Mouse (Mus musculus): ENCODE data around the gene Fam171a1. TPM values are rescaled to one million over a fixed set of nuclear protein-coding genes. Genes with fewer than 3 reads are reported as not detected.

Gene Fam171a1
- polyA plus RNA-seq, 1 experiment from 2014 or later: 41.4 TPM

DNA sequence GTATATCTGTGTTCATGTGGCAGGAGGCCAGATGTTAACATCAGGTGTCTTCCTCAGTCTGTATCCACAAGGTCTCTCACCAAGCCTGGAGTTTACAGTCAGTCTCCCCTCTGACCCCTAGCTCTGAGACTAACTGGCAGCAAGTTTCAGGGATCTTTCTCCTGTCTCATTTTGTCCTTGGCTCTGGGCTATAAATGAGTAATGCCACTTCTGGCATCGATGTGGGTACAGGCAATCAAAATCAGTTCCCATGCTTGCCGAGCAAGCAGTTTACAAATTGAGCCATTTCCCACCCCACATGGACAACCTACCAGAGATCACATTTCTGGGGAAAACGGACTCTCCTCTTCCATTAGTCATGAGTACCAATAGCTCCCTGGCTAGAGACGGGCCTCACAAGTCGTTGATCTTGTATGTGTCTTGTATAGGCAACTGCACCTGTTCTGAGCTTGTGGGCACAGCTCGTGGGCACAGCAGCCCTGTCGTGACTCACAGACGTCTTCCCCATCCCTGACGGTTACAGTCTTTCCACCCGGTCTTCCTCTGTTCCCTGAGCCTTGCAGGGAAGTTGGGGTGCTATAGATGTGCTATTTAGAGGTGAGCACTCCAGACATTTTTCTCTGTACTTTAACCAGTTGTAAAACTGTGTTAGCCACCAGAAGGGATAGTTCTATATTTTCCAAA is 43.8 kb downstream of the Fam171a1 start:
- Histone ChIP-seq H3K27ac (ENCODE audit: low read depth, low read length) (no peak overlapping the region), H3K27me3 (ENCODE audit: control insufficient read depth, insufficient read depth, low read length) (no peaks in the 10 kb centered on the region), H3K9ac (ENCODE audit: low read depth, low read length) (no peak overlapping the region), H3K36me3 (ENCODE audit: control insufficient read depth, insufficient read depth, low read length) (no peaks in the 10 kb centered on the region), H3K9me3 (ENCODE audit: control insufficient read depth, low read length) (no peaks in the 10 kb centered on the region), H3K4me1 (replicated peaks; ENCODE audit: control insufficient read depth, insufficient read depth, low read length) (no peaks in the 10 kb centered on the region), H3K4me2 (replicated peaks; ENCODE audit: low read depth, low read length) (no peak overlapping the region), H3K4me3 (ENCODE audit: low read depth, low read length) (no peak overlapping the region)
- no peak for ATAC-seq (ENCODE audit: low FRiP score)
- 83% methylated on average over 10 of the region's 10 CpGs for WGBS
- DNase-seq (ENCODE audit: low spot score): no peak

GRCm38 (mm10) chr2:3158682-3159412 is 44.8 kb downstream of the Fam171a1 start:
- 86% methylated on average over 8 of the region's 8 CpGs for WGBS
- ATAC-seq (ENCODE audit: low FRiP score) (no peak), DNase-seq (ENCODE audit: low spot score) (no peak)
- Histone ChIP-seq H3K4me2 (replicated peaks; ENCODE audit: low read depth, low read length) (no peak overlapping the region), H3K4me3 (ENCODE audit: low read depth, low read length) (no peak overlapping the region), H3K9me3 (ENCODE audit: control insufficient read depth, low read length) (no peaks in the 10 kb centered on the region), H3K36me3 (ENCODE audit: control insufficient read depth, insufficient read depth, low read length) (no peaks in the 10 kb centered on the region), H3K27me3 (ENCODE audit: control insufficient read depth, insufficient read depth, low read length) (no peaks in the 10 kb centered on the region), H3K9ac (ENCODE audit: low read depth, low read length) (no peak overlapping the region), H3K27ac (ENCODE audit: low read depth, low read length) (no peak overlapping the region), H3K4me1 (replicated peaks; ENCODE audit: control insufficient read depth, insufficient read depth, low read length) (no peaks in the 10 kb centered on the region)

DNA sequence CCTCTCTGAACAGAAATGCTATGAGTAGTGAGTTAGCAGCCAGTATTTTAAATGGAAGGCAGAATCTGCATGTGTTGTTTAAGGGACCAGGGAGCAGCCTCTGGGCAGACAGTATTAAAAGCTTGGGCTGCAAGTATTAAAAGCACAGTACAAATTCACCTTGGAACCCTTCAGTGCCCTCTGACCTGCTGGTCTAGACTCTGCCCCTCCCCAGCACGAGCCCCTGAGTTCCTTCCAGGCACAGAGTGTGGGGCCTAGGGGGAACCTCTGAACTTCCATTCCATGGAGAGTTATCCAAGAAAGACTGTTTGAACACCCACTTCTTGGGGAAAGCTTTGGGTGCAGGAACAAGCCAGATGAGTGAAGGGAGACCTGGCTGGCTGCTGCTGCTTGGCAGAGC is 47.6 kb downstream of the Fam171a1 start:
- 81% methylated on average over 1 of the region's 1 CpGs for WGBS
- no peaks in the 10 kb centered on the region for H3K4me1 ChIP-seq (replicated peaks; ENCODE audit: control insufficient read depth, insufficient read depth, low read length)

DNA sequence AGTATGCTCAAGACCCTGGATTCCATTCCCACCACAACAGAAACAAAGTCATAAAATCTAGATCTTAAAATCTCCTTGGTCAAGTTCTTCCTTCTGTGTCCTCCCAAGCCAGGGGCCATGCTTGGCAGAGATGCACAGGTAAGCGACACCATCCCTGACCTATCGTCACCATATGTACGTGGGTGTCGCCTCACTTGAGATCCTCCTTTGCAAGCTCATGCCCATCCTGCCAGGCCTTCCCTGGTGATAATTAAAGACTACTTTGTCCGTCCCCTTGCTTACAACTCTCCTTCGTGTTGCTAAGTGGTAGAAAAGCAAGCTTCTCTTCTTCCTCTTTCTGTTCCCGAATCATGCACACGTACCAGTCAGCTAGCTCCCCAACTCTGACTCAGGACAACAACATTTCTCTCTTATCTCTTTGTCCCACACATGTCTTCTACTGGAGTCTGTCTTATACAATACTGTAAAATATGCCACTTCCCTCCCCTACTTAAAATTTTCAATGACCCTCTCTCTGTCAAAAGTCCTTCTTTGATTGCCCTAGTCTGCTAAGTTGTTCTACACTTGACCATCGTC is 49.6 kb downstream of the Fam171a1 start:
- no peak overlapping the region for H3K27ac ChIP-seq (ENCODE audit: low read depth, low read length)
- WGBS: 89% methylated on average over 9 of the region's 9 CpGs
- no peaks in the 10 kb centered on the region for H3K36me3 ChIP-seq (ENCODE audit: control insufficient read depth, insufficient read depth, low read length)
- no peak overlapping the region for H3K4me3 ChIP-seq (ENCODE audit: low read depth, low read length)
- H3K4me1 ChIP-seq (replicated peaks; ENCODE audit: control insufficient read depth, insufficient read depth, low read length): no peaks in the 10 kb centered on the region
- H3K9me3 ChIP-seq (ENCODE audit: control insufficient read depth, low read length): no peaks in the 10 kb centered on the region
- DNase-seq (ENCODE audit: low spot score) (no peak), ATAC-seq (ENCODE audit: low FRiP score) (no peak)
- no peaks in the 10 kb centered on the region for H3K27me3 ChIP-seq (ENCODE audit: control insufficient read depth, insufficient read depth, low read length)
- H3K9ac ChIP-seq (ENCODE audit: low read depth, low read length): no peak overlapping the region
- H3K4me2 ChIP-seq (replicated peaks; ENCODE audit: low read depth, low read length): no peak overlapping the region

More for the DNA sequence above, 47.6 kb downstream of the Fam171a1 start:
- Histone ChIP-seq H3K4me3 (ENCODE audit: low read depth, low read length) (no peak overlapping the region), H3K27me3 (ENCODE audit: control insufficient read depth, insufficient read depth, low read length) (no peaks in the 10 kb centered on the region), H3K4me2 (replicated peaks; ENCODE audit: low read depth, low read length) (no peak overlapping the region), H3K27ac (ENCODE audit: low read depth, low read length) (no peak overlapping the region), H3K9ac (ENCODE audit: low read depth, low read length) (no peak overlapping the region), H3K36me3 (ENCODE audit: control insufficient read depth, insufficient read depth, low read length) (no peaks in the 10 kb centered on the region), H3K9me3 (ENCODE audit: control insufficient read depth, low read length) (no peaks in the 10 kb centered on the region)
- no peak for ATAC-seq (ENCODE audit: low FRiP score)
- no peak for DNase-seq (ENCODE audit: low spot score)

- Histone ChIP-seq H3K36me3 (ENCODE audit: control insufficient read depth, insufficient read depth, low read length) (no peaks in the 10 kb centered on the region), H3K9me3 (ENCODE audit: control insufficient read depth, low read length) (no peaks in the 10 kb centered on the region), H3K27ac (ENCODE audit: low read depth, low read length) (no peak overlapping the region), H3K4me3 (ENCODE audit: low read depth, low read length) (no peak overlapping the region), H3K27me3 (ENCODE audit: control insufficient read depth, insufficient read depth, low read length) (no peaks in the 10 kb centered on the region), H3K4me1 (replicated peaks; ENCODE audit: control insufficient read depth, insufficient read depth, low read length) (no peaks in the 10 kb centered on the region), H3K4me2 (replicated peaks; ENCODE audit: low read depth, low read length) (no peak overlapping the region), H3K9ac (ENCODE audit: low read depth, low read length) (no peak overlapping the region)
- WGBS: 75% methylated on average over 8 of the region's 8 CpGs
- DNase-seq (ENCODE audit: low spot score) (no peak), ATAC-seq (ENCODE audit: low FRiP score) (no peak)
Measured at GRCm38 (mm10) chr2:3165037-3165600, 51.1 kb downstream of the Fam171a1 start.

DNA sequence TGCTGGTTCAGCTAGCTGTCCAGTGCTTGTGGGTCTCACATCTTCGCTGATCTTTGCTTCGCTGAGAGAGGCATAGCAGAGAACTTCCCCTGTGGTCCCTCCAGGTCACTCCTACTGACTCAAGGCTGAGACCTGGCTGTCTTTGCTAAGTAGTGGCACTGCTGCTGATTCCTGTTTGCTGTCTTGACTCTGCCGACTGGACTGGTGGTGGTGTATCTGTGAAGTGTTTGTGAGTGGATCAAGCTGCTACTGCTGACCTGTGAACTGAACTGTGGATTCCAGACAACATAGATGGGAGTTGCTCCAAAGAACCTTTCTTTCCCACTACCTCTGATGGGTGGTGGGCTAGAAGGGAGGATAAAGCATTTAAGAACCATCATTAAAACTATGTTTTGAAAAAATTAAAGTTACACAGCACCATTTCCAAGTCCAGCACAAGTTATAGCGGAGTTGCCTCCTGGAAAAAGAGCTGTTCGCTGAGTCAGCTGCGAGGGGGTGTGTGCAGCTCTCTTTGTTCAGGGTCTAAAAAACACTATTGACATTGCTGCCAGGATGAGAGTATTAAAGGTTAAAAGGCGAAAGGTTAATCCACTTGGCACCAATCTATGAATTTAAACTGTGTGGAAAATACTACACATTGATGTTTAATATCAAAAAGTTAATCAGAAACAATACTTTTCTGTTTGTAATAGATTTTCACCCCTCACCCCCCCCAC is 52.0 kb downstream of the Fam171a1 start:
- ATAC-seq (ENCODE audit: low FRiP score): no peak
- Histone ChIP-seq H3K9me3 (ENCODE audit: control insufficient read depth, low read length) (no peaks in the 10 kb centered on the region), H3K4me3 (ENCODE audit: low read depth, low read length) (no peak overlapping the region), H3K36me3 (ENCODE audit: control insufficient read depth, insufficient read depth, low read length) (no peaks in the 10 kb centered on the region), H3K4me2 (replicated peaks; ENCODE audit: low read depth, low read length) (no peak overlapping the region), H3K4me1 (replicated peaks; ENCODE audit: control insufficient read depth, insufficient read depth, low read length) (no peaks in the 10 kb centered on the region), H3K9ac (ENCODE audit: low read depth, low read length) (no peak overlapping the region), H3K27me3 (ENCODE audit: control insufficient read depth, insufficient read depth, low read length) (no peaks in the 10 kb centered on the region), H3K27ac (ENCODE audit: low read depth, low read length) (no peak overlapping the region)
- DNase-seq (ENCODE audit: low spot score): no peak
- WGBS: 83% methylated on average over 7 of the region's 7 CpGs

DNA sequence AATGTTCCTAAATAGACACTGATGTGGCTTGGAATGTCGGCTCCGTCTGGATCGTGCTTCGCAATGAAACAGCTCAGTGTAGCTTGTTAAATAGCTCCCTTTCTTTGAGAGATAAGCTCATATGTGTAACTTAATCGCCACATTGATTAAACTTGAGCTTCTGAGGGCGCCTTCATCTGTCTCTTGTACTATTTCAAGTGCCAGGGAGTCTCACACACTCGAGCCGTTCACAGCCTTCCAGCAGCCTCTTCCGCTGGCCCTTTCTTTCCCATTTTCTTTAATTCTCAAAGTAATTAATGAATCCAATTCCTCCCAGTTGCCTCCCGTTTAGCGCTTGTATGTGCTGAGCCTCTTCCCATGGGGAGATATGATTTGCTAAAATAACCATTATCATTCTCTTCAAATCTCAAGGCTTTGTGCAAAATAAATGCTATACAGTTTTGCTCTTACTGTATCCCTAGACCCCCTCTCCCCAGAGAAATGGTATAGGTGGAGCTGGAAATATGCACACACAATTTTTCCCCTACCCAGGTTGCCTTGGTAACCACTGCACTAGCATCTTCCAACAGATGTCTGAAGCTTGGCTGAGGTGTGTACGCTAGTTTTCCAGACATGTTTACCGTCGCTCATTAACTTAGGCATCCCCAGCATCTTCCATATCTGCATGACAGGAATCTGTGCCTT is 54.8 kb downstream of the Fam171a1 start:
- H3K27ac ChIP-seq (ENCODE audit: low read depth, low read length): no peak overlapping the region
- H3K27me3 ChIP-seq (ENCODE audit: control insufficient read depth, insufficient read depth, low read length): no peaks in the 10 kb centered on the region
- ATAC-seq (ENCODE audit: low FRiP score) (no peak), DNase-seq (ENCODE audit: low spot score) (no peak)
- H3K36me3 ChIP-seq (ENCODE audit: control insufficient read depth, insufficient read depth, low read length): no peaks in the 10 kb centered on the region
- no peak overlapping the region for H3K4me2 ChIP-seq (replicated peaks; ENCODE audit: low read depth, low read length)
- 89% methylated on average over 14 of the region's 14 CpGs for WGBS
- no peaks in the 10 kb centered on the region for H3K9me3 ChIP-seq (ENCODE audit: control insufficient read depth, low read length)
- no peaks in the 10 kb centered on the region for H3K4me1 ChIP-seq (replicated peaks; ENCODE audit: control insufficient read depth, insufficient read depth, low read length)
- no peak overlapping the region for H3K4me3 ChIP-seq (ENCODE audit: low read depth, low read length)
- H3K9ac ChIP-seq (ENCODE audit: low read depth, low read length): no peak overlapping the region

DNA sequence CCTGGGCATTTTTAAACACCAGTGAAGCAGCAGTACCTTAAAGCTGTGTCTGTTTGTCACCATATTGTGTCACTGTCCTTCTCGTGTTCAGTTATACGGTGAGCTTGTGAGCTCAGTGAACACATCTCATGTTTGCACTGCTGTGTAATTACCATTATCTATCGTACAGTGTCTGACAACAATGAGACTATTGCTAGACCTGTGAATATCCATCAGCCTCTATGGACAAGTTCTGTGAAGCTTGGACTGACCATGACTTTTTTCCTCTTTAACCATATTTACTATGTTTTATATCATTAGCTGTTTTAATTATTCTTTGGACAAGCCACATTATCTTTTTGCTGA is 55.4 kb downstream of the Fam171a1 start:
- DNase-seq (ENCODE audit: low spot score): no peak
- no peaks in the 10 kb centered on the region for H3K9me3 ChIP-seq (ENCODE audit: control insufficient read depth, low read length)
- no peak overlapping the region for H3K4me2 ChIP-seq (replicated peaks; ENCODE audit: low read depth, low read length)
- no peaks in the 10 kb centered on the region for H3K27me3 ChIP-seq (ENCODE audit: control insufficient read depth, insufficient read depth, low read length)
- H3K9ac ChIP-seq (ENCODE audit: low read depth, low read length): no peak overlapping the region
- ATAC-seq (ENCODE audit: low FRiP score): no peak
- 85% methylated on average over 3 of the region's 3 CpGs for WGBS
- H3K4me3 ChIP-seq (ENCODE audit: low read depth, low read length): no peak overlapping the region
- no peaks in the 10 kb centered on the region for H3K36me3 ChIP-seq (ENCODE audit: control insufficient read depth, insufficient read depth, low read length)
- H3K27ac ChIP-seq (ENCODE audit: low read depth, low read length): no peak overlapping the region
- H3K4me1 ChIP-seq (replicated peaks; ENCODE audit: control insufficient read depth, insufficient read depth, low read length): no peaks in the 10 kb centered on the region

All from hindbrain, embryonic 11.5 days (tissue).